Mouse (Mus musculus): ENCODE results near the gene Adam23. TPM values are rescaled to one million over a fixed set of nuclear protein-coding genes. Genes with fewer than 3 reads are reported as not detected.

Adam23 gene
- polyA plus RNA-seq, 1 experiment from 2014 or later, result 1.3 TPM

GRCm38 (mm10) chr1:63573864-63574611 is 128.3 kb downstream of the Adam23 start:
- H3K4me2 ChIP-seq, result no peak overlapping the region
- no peaks in the 10 kb centered on the region for H3K36me3 ChIP-seq (ENCODE audit: control insufficient read depth, insufficient read depth, low read length)
- no peak overlapping the region for H3K9ac ChIP-seq (ENCODE audit: low read depth, low read length)
- 70% methylated on average over 12 of the region's 12 CpGs for WGBS
- DNase-seq (ENCODE audit: low spot score) (no peak), ATAC-seq (replicated peaks; ENCODE audit: low FRiP score) (no peak)
- H3K27ac ChIP-seq (ENCODE audit: low read depth, low read length), result no peak overlapping the region
- H3K27me3 ChIP-seq (replicated peaks; ENCODE audit: control insufficient read depth, insufficient read depth, low read length), result no peaks in the 10 kb centered on the region
- no peaks in the 10 kb centered on the region for H3K9me3 ChIP-seq (ENCODE audit: control insufficient read depth, low read length)
- H3K4me1 ChIP-seq (replicated peaks; ENCODE audit: control insufficient read depth, insufficient read depth, low read length), result no peaks in the 10 kb centered on the region
- H3K4me3 ChIP-seq (ENCODE audit: low read depth, low read length), result no peak overlapping the region

- Histone ChIP-seq H3K4me3 (ENCODE audit: low read depth, low read length) (no peak overlapping the region), H3K27me3 (replicated peaks; ENCODE audit: control insufficient read depth, insufficient read depth, low read length) (no peaks in the 10 kb centered on the region), H3K4me2 (no peak overlapping the region), H3K9me3 (ENCODE audit: control insufficient read depth, low read length) (no peaks in the 10 kb centered on the region), H3K36me3 (ENCODE audit: control insufficient read depth, insufficient read depth, low read length) (no peaks in the 10 kb centered on the region), H3K4me1 (replicated peaks; ENCODE audit: control insufficient read depth, insufficient read depth, low read length) (no peaks in the 10 kb centered on the region), H3K9ac (ENCODE audit: low read depth, low read length) (no peak overlapping the region), H3K27ac (ENCODE audit: low read depth, low read length) (no peak overlapping the region)
- WGBS, result 66% methylated on average over 5 of the region's 5 CpGs
- no peak for ATAC-seq (replicated peaks; ENCODE audit: low FRiP score)
- DNase-seq (ENCODE audit: low spot score), result no peak
These were observed 131.1 kb downstream of the Adam23 start for GRCm38 (mm10) chr1:63576803-63577202.

GRCm38 (mm10) chr1:63579153-63579552 is 133.5 kb downstream of the Adam23 start:
- no peaks in the 10 kb centered on the region for H3K9me3 ChIP-seq (ENCODE audit: control insufficient read depth, low read length)
- no peak overlapping the region for H3K9ac ChIP-seq (ENCODE audit: low read depth, low read length)
- no peaks in the 10 kb centered on the region for H3K27me3 ChIP-seq (replicated peaks; ENCODE audit: control insufficient read depth, insufficient read depth, low read length)
- H3K4me1 ChIP-seq (replicated peaks; ENCODE audit: control insufficient read depth, insufficient read depth, low read length), result no peaks in the 10 kb centered on the region
- WGBS, result 78% methylated on average over 8 of the region's 8 CpGs
- H3K4me3 ChIP-seq (ENCODE audit: low read depth, low read length), result no peak overlapping the region
- no peak overlapping the region for H3K27ac ChIP-seq (ENCODE audit: low read depth, low read length)
- ATAC-seq (replicated peaks; ENCODE audit: low FRiP score) (no peak), DNase-seq (ENCODE audit: low spot score) (no peak)
- H3K36me3 ChIP-seq (ENCODE audit: control insufficient read depth, insufficient read depth, low read length), result no peaks in the 10 kb centered on the region
- H3K4me2 ChIP-seq, result no peak overlapping the region

GRCm38 (mm10) chr1:63586869-63587268 is 141.2 kb downstream of the Adam23 start:
- Histone ChIP-seq H3K27ac (ENCODE audit: low read depth, low read length) (no peak overlapping the region), H3K4me3 (ENCODE audit: low read depth, low read length) (no peak overlapping the region), H3K27me3 (replicated peaks; ENCODE audit: control insufficient read depth, insufficient read depth, low read length) (no peaks in the 10 kb centered on the region), H3K36me3 (ENCODE audit: control insufficient read depth, insufficient read depth, low read length) (no peaks in the 10 kb centered on the region), H3K9ac (ENCODE audit: low read depth, low read length) (no peak overlapping the region), H3K9me3 (ENCODE audit: control insufficient read depth, low read length) (no peaks in the 10 kb centered on the region), H3K4me2 (no peak overlapping the region), H3K4me1 (replicated peaks; ENCODE audit: control insufficient read depth, insufficient read depth, low read length) (no peaks in the 10 kb centered on the region)
- WGBS, result 73% methylated on average over 7 of the region's 7 CpGs
- DNase-seq (ENCODE audit: low spot score), result no peak
- ATAC-seq (replicated peaks; ENCODE audit: low FRiP score), result no peak

- H3K9ac ChIP-seq (ENCODE audit: low read depth, low read length), result no peak overlapping the region
- no peaks in the 10 kb centered on the region for H3K36me3 ChIP-seq (ENCODE audit: control insufficient read depth, insufficient read depth, low read length)
- DNase-seq (ENCODE audit: low spot score) (no peak), ATAC-seq (replicated peaks; ENCODE audit: low FRiP score) (no peak)
- H3K27ac ChIP-seq (ENCODE audit: low read depth, low read length), result no peak overlapping the region
- no peak overlapping the region for H3K4me2 ChIP-seq
- H3K4me1 ChIP-seq (replicated peaks; ENCODE audit: control insufficient read depth, insufficient read depth, low read length), result no peaks in the 10 kb centered on the region
- H3K27me3 ChIP-seq (replicated peaks; ENCODE audit: control insufficient read depth, insufficient read depth, low read length), result no peaks in the 10 kb centered on the region
- 36% methylated on average over 3 of the region's 3 CpGs for WGBS
- no peak overlapping the region for H3K4me3 ChIP-seq (ENCODE audit: low read depth, low read length)
- no peaks in the 10 kb centered on the region for H3K9me3 ChIP-seq (ENCODE audit: control insufficient read depth, low read length)
These were observed 158.3 kb downstream of the Adam23 start for GRCm38 (mm10) chr1:63603870-63604500.

- Histone ChIP-seq H3K9me3 (ENCODE audit: control insufficient read depth, low read length) (no peaks in the 10 kb centered on the region), H3K9ac (ENCODE audit: low read depth, low read length) (no peak overlapping the region), H3K4me1 (replicated peaks; ENCODE audit: control insufficient read depth, insufficient read depth, low read length) (no peaks in the 10 kb centered on the region), H3K4me3 (ENCODE audit: low read depth, low read length) (no peak overlapping the region), H3K27me3 (replicated peaks; ENCODE audit: control insufficient read depth, insufficient read depth, low read length) (peaks cover 2% of the 10 kb centered on the region; the same call in 1 of the 2 replicates), H3K27ac (ENCODE audit: low read depth, low read length) (no peak overlapping the region), H3K4me2 (no peak overlapping the region), H3K36me3 (ENCODE audit: control insufficient read depth, insufficient read depth, low read length) (no peaks in the 10 kb centered on the region)
- DNase-seq (ENCODE audit: low spot score), result no peak
- WGBS, result 82% methylated on average over 4 of the region's 4 CpGs
- ATAC-seq (replicated peaks; ENCODE audit: low FRiP score), result no peak
These were observed 163.9 kb downstream of the Adam23 start for GRCm38 (mm10) chr1:63609613-63610012.

GRCm38 (mm10) chr1:63614594-63614993 is 168.9 kb downstream of the Adam23 start:
- ATAC-seq (replicated peaks; ENCODE audit: low FRiP score) (no peak), DNase-seq (ENCODE audit: low spot score) (peak; percentile 59)
- Histone ChIP-seq H3K27ac (ENCODE audit: low read depth, low read length) (no peak overlapping the region), H3K9me3 (ENCODE audit: control insufficient read depth, low read length) (no peaks in the 10 kb centered on the region), H3K4me1 (replicated peaks; ENCODE audit: control insufficient read depth, insufficient read depth, low read length) (no peaks in the 10 kb centered on the region), H3K4me3 (ENCODE audit: low read depth, low read length) (no peak overlapping the region), H3K4me2 (no peak overlapping the region), H3K27me3 (replicated peaks; ENCODE audit: control insufficient read depth, insufficient read depth, low read length) (peaks cover 2% of the 10 kb centered on the region; the same call in 1 of the 2 replicates), H3K9ac (ENCODE audit: low read depth, low read length) (no peak overlapping the region), H3K36me3 (ENCODE audit: control insufficient read depth, insufficient read depth, low read length) (no peaks in the 10 kb centered on the region)
- WGBS, result 2% methylated on average over 11 of the region's 11 CpGs

GRCm38 (mm10) chr1:63615668-63616067 is 170.0 kb downstream of the Adam23 start, which contains the start of gene Gm39653:
Gm39653 (plus strand) TSS chr1:63615968.
- no peak for DNase-seq (ENCODE audit: low spot score)
- 74% methylated on average over 3 of the region's 3 CpGs for WGBS
- H3K4me1 ChIP-seq (replicated peaks; ENCODE audit: control insufficient read depth, insufficient read depth, low read length), result no peaks in the 10 kb centered on the region
- H3K9ac ChIP-seq (ENCODE audit: low read depth, low read length), result no peak within 1 kb of the TSS
- H3K4me3 ChIP-seq (ENCODE audit: low read depth, low read length), result no peak within 1 kb of the TSS
- H3K4me2 ChIP-seq, result no peak within 1 kb of the TSS
- ATAC-seq (replicated peaks; ENCODE audit: low FRiP score), result no peak
- H3K27ac ChIP-seq (ENCODE audit: low read depth, low read length), result no peak within 1 kb of the TSS
- no peaks in the 10 kb centered on the region for H3K9me3 ChIP-seq (ENCODE audit: control insufficient read depth, low read length)
- peaks cover 2% of the 10 kb centered on the region; the same call in 1 of the 2 replicates for H3K27me3 ChIP-seq (replicated peaks; ENCODE audit: control insufficient read depth, insufficient read depth, low read length)
- H3K36me3 ChIP-seq (ENCODE audit: control insufficient read depth, insufficient read depth, low read length), result no peaks in the 10 kb centered on the region

GRCm38 (mm10) chr1:63628211-63628610 is 182.5 kb downstream of the Adam23 start:
- Histone ChIP-seq H3K27ac (ENCODE audit: low read depth, low read length) (no peak overlapping the region), H3K27me3 (replicated peaks; ENCODE audit: control insufficient read depth, insufficient read depth, low read length) (no peaks in the 10 kb centered on the region), H3K36me3 (ENCODE audit: control insufficient read depth, insufficient read depth, low read length) (no peaks in the 10 kb centered on the region), H3K9me3 (ENCODE audit: control insufficient read depth, low read length) (no peaks in the 10 kb centered on the region), H3K9ac (ENCODE audit: low read depth, low read length) (no peak overlapping the region), H3K4me1 (replicated peaks; ENCODE audit: control insufficient read depth, insufficient read depth, low read length) (no peaks in the 10 kb centered on the region), H3K4me3 (ENCODE audit: low read depth, low read length) (no peak overlapping the region), H3K4me2 (no peak overlapping the region)
- DNase-seq (ENCODE audit: low spot score) (no peak), ATAC-seq (replicated peaks; ENCODE audit: low FRiP score) (no peak)
- 59% methylated on average over 2 of the region's 2 CpGs for WGBS
